Mouse (Mus musculus): ENCODE measurements around the gene Glb1.
"Not testable (repeated sequence)": the region's sequence is repeated elsewhere in the genome, so short reads cannot be mapped to it uniquely, and the experiment has no call there.

The Glb1 gene

DNA sequence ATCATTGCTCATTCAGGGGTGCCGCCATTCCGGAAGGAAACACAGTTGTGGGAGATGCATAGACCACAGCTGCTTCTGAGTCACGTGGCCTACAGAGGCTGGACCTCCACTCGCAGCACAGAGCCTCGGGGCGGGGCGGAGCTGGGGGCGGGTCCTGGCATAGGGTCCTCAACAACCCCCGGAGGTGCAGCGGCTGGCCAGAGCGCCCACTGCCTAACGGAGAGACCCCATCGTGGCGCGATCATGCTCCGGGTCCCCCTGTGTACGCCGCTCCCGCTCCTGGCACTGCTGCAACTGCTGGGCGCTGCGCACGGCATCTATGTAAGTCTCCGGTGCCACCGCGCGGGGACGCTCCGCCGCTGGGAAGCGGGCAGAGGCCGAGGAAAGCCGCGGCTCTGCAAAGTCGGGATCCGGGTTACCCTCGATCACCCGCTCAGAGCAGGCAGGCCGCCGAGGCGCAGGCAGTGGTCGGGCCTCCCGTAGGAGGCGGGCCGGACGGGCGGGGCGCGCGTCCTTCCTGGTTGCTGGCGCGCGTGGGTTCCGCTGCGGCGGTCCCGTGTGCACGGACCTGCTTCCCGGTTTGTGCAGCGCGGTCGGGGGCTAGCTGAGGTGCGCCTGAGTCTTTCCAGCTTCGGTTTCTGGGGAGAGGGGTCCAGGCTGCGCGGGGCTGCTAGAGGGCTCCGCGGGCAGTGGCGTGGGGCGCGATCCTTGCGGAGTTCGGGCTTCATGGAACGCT is at the start of gene Glb1, which contains the start of gene Tmppe:
Gene Glb1, plus strand, starts transcription at position 128 of the 736 bp plus-strand sequence.
Gene Tmppe, plus strand, starts transcription at position 157 of the 736 bp plus-strand sequence.
- peak; percentile 86 for DNase-seq (ENCODE audit: low spot score)

DNA sequence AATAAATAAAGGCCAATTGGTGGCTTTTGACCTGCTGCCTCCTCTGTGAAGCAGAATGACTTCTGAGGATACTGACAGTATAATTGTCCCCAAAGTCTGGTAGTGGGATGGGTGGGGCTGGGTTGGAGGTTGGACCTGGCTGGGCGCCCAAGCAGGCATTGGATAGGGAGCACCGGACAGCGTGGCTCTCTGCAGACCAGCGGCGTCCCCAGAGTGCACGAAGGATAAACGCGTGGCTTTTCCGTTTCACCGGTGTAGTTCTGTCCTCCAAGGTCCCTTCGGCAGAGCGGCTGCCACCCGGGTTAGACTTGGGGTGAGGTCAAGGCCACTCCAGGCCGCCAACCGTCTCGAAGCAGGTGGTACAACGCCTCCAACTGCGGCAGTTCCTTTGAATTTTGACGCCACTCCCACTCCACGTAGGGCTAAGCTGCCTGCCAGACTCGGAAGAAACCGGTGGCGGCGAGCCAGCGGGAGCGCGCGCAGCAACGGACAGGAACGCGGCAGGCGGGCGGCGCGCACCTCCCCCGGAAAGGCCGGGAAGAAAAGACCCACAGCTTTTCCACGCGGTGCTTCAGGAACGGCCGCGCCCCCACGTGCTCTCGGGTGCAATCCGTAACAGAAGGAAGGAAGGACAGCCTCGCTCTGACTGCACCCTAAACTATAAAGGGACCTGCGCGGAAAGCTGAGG is 32.9 kb upstream of the Glb1 start:
- peak; percentile 82 for DNase-seq (ENCODE audit: low spot score)

DNA sequence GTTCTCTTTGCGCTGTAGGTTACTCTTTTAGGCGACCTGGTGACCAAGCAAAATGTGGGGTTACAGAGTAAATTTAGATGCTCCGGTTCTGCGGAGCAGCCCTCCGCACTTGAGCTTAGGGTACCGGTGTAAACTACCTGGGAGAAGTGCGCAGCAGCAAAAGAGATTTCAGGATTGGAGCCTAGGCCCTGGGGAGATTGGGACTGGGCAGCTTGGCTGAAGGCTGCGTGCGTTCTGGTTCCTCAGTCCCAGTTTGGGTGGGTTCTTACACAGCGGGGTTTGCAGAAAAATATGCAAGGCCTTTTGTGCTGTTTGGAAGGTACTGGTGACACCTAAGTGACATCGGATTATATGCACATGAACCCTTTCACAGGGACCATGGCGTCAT is 32.4 kb upstream of the Glb1 start:
- no peak for DNase-seq (ENCODE audit: low spot score)

DNA sequence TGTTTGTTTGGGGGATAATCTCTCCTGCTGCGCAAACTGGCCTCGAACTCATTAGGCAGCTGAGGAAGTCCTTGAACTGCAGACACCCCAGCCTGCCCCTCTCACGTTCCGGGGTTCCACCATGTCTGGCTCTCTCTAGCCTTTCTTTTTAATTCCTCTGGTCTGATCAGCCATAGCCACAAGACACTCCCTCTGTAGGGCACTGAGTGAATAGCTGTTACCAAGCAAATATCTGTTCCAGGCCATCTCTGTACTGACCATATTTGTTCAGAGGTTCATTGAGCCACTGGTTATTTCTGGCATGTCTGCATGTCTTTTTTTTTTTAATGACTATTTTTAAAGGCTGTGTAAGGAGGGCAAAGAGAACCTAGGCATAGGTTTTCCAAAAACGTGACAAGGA is 31.5 kb upstream of the Glb1 start:
- DNase-seq (ENCODE audit: low spot score): not testable (repeated sequence)

DNA sequence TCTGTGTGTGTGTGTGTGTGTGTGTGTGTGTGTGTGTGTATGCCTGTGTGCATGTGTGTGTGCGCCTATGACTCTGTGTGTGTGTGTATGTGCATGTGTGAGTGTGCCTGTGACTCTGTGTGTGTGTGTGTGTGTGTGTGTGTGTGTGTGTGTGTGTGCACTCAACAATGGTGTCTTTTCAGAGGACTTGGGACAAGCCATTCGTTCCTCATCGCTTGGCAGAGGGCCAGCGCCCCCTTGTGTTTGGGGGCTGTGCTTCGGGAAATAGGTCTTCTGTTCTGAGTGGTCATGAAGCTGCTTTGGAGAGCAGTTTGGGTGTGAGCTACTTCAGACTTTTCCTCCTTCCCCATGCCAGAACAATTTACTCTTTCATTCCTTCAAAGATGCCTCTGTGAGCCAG is 29.2 kb upstream of the Glb1 start:
- not testable (repeated sequence) for DNase-seq (ENCODE audit: low spot score)

DNA sequence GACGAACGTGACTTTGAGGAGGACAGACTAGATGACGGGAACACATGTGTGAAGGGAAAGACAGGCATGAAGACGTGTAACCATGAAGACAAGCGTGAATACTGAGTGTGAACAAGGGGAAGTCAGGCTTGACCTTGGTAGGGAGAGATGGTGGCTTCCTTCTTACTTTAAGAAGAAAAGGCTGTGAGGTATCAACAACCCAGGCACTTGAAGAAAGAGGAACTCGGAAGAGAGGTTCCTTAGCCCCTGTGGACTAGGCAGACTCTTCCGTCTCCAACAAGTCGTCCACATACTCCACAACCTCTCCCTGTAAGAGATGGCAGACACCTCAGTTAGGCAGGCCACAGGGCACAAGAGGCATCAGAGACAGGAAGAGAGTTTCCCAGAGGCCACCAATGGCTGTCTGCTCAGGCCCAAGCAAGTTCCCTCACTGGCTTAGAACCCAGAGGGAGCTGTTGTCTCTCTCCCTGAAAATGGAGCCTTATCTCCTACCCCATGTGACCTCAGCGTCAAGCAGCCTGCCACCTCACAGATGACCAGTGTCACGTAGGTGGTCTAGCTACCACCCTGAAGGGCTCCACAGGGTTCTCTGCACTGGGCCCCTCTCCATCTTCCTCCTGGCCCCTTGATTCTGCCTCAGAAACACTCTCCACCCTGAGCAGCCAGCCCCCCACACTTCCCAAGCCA is 25.5 kb upstream of the Glb1 start:
- DNase-seq (ENCODE audit: low spot score): no peak

DNA sequence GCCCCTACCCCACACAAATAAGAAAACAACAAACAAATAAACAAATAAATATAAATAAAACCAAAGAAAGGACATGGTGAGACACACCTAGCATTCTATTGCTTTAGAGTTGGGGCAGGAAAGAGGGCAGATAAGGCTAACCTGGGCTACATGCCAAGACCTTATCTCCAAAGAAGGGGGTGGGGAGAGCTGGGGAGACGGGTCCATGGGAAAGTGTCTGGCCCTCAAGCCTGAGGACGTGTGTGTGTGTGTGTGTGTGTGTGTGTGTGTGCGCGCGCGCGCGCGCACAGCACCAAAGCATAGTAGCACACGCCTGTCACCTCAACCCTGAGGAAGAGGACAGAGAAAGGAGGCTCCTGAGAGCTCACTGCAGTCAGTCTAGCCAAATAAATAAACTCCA is 23.7 kb upstream of the Glb1 start:
- no peak for DNase-seq (ENCODE audit: low spot score)

DNA sequence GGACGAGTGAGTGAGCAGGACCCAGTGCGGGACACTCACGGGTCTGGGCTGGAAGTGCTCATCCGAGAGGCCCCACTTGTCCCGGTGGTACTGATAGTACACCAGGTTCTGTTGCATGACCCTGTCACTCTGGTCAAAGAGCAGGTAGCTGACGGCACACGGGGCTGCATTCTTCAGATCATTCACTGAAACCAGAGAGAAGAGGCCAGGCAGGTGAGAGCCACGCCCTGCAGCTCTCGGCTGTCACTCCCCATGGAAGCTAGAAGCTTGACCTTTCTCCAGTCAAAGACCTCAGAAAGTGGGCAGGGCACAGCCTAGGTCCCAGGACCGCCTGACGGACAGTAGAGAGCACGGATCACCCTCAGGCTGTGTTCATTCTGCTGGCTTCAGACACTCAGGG is 21.0 kb upstream of the Glb1 start:
- DNase-seq (ENCODE audit: low spot score): no peak

DNA sequence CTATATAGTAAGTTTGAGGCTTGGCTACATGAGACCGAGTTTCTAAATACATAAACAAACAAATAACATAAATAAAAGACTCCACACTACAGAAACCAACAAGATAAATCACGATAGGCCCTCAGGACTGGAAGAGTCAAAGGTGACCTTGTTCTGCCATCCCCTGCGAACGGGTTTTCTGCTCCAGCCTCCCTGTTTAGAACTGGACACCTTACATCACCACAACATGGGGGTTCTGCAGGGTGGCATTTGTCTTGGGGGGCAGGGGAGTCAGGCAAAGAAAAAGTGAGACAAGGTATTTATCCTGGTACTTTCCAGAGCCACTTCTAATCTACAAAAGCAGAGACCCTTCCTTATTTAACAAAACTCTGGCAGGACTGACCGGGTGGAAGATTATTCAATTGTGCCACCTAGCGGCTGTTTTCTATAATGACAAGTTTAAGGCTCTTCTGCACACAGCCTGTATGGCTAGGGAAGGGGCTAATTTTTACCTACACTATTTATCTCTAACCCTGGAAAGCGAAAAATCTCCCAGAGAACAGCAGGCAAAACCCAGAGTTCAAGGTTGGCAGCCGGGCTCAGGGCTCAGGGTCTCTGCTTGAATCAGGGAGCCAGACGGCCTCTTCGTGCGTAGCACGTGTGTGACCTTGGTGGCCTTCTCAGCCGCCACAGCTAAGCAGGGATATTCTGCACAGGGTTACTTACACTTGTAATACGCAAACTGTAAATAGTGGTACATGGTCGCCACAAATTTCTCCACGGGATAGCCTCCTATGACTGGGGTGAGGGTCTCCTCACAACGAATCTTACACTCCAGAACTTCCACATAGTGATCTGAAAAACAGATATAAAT is 19.8 kb upstream of the Glb1 start:
- DNase-seq (ENCODE audit: low spot score): peak; percentile 39

DNA sequence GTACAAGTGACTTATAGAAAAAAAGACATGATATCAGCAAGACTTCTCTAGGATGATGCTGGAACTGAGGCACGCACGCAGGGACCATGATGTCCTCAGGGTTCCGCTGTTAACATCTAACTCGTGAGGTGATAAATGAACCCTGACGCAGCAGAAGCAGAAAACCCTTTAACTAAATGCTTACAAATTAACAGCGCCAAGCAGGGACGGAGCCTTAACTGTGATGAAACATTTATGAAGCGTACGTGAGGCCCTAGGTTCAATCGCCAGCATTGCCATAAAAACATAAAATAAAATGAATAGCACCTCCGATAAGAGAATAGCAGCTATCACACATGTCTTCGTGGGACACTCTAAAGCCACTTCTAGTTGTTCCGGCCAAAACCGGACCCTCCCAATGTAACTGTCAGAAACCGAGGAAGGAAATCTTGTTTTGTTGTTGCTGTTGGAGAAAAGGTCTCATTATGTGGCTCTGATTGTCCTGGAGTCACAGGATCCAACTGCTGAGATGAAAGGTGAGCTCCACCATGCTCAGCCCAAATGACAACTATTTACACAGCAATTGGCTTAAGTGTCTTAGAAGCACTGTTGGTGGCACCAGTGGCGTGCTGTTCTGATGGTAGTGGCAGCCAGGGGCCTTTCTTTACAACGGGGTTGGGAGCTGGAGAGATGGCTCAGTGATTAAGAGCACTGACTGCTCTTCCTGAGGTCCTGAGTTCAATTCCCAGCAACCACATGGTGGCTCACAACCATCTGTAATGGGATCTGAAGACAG is 17.8 kb upstream of the Glb1 start:
- DNase-seq (ENCODE audit: low spot score): no peak

DNA sequence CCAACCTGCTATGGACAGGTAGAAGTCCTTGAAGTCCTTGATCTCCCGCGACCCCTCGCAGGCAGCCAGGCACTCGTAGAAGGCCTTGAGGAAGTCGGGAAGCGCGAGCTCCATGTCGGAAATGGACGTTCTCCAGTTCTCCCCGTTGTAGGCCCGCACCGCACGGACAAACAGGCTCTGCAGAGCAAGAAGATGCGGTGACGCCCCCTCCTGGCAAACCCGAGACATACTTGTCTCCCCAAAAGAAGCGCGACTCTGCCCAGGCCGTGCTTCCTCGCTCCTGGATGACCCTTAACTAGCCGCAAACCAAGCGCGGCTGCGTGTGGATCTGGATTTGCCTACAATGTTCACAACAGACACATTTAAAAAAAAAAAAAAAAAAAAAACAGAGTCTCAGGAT is 16.2 kb upstream of the Glb1 start:
- no peak for DNase-seq (ENCODE audit: low spot score)

DNA sequence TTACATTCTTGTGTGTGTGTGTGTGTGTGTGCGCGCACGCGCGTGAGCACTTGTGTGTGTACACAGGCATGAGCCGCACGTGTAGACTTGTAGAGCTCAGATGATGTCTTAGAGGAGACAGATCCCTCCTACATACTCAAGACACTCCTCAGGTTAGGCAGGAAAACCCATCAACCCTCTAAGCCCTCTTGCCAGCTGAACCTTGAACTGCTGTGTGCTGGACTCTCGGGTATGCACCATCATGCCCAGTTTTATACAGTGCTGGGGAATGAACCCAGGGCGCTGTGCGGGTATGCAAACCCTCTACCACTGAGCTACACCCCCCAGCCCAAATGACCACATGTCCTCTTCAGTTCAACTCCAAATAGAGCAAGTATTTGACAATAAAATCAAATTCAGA is 15.7 kb upstream of the Glb1 start:
- DNase-seq (ENCODE audit: low spot score): no peak

DNA sequence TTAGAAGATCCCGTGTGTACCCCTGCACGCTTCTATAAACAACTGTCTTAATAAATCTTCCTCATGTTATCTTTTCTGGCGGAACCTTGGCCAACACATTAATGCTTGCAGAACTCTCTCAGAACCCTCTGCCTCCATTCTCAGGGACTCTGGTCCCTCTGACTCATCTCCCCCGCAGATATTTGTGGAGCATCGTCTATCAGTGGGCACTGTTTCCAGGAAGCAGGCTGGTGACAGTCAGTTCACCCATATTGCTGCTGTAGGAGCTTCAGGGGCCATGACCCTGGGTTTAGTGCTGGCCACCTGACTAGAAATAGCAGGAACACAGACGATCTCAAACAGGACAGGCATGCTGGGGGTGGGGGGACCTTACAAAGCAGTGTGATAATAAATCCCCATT is 13.8 kb upstream of the Glb1 start:
- no peak for DNase-seq (ENCODE audit: low spot score)

DNA sequence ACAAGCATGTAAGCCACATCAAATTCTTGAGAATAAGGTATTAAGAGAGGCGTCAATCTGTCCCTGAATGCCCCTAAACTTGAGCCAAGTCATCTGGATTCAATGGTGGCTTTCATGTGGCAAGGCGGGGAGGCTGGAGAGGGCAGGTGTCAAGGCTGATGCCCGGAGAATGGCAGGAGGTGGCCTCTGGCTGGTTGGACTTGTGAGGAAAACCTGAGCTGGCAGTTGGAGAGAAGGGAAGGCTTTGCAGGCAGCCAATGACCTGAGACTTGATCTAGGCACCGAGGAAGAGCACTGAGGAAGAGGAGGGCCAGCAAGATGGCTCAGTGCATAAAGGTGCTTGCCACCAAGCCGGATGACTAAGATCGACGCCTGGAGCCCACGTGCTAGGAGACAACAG is 12.6 kb upstream of the Glb1 start:
- no peak for DNase-seq (ENCODE audit: low spot score)

DNA sequence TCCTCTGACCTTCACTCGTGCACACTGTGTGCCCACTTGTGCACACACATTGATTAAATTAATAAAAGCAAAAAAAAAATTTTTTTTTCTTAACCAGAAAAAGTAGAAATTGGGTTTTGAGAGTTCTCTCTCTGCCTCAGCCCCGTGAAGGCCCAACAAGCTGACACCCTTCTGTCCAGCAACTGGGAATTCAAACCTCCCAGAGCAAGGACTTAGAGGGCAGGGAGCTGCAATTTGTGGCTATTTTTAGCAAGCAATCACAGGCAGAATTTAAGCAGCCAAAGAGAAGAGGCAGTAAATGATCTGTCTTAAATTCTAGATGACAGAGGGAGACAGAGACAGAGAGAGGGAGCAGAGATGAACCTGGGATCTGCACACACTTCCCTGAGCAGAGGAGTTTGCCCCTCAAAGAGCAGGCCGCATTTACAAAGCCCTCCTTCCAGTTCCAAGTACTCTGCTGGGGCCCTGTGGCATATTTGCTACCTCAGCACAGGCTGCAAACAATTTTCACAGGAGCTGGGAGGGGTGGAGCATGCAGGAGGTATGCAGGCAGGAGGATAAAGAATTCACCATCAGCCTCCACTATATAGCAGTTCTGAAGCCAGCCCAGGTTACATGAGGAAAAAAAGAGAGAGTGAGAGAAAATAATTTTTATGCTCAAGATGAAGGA is 12.0 kb upstream of the Glb1 start:
- DNase-seq (ENCODE audit: low spot score): no peak

DNA sequence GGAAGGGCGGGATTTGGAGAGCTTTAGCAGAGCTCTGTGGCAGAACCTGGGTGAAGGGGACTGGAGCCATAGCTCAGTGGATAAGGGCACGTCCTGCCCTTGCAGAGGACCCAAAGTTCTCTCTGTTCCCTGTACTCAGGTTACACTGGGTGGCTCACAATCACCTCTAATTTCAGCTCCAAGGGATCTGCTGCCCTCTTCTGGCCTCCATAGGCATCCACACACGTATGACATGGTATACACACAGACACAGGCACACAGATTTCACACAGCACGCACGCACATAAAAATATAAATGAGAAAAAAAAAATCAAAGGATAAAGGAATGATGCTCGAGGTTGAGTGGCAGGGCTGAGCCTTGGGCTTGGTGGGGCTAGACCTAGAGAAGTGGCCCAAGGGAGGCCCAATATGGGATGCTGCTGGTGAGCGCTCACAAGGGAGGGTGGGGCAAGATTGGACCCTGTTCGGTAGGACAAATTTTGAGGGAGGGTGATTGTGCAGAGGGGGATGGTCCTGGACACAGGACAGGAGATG is 11.4 kb upstream of the Glb1 start:
- no peak for DNase-seq (ENCODE audit: low spot score)

DNA sequence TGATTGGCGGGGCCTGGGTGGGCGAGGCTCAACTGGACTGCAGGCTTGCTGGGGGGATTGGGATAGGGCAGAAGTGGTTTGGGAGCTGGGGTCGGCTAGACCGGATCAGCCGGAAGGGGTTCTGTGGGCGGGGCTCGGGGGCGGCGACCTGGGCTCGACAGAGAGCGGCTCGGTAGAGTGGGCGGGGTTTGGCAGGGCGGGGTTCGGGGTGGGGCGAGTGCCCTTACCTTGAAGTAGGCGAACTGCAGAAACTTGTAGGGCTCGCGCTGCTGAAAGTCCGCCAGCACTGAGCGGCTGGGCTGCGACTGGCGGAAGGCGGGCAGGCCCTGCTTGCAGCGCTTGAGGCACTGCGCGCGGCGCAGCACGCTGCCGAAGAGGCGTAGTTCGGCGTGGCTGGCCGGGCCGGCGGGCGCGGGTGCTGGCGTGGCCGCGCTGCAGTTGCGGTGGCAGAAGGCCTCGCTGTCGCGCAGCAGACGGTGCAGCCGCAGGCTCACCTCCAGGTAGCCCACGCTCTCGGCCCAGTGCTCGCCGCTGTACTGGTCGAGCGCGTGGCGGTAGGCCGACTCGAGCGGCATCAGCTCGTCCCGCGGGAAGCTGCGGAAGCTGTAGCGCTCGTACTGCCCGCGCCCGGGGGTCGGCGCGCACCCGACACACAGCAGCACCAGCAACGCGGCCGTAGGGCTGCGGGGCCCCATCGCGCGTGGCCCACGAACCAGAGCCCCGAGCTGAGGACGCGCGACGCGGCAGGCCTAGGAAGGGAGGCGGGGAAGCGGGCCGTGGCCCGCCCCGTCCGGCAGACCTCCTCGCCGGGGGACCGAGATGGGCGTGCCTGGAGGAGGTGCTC is 10.7 kb upstream of the Glb1 start, which contains the start of gene Crtap:
Gene Crtap, minus strand, starts transcription at position 771 of the 844 bp plus-strand sequence.
- DNase-seq (ENCODE audit: low spot score): peak; percentile 65

DNA sequence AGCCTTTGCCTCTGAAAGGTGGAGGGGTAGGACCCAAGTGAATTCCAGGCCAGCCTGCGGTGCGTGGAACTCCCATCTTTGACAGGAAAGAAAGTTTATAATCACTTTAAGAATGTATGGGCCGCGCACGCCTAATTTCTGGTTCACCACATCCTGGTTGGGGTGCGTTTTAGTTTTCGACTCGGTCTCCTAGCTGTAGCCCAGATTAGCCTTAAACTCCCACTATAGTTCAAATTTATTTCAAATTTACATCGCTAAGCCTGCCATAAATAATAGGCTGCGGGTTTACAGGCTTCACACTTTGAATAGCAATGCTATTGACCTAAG is 10.2 kb upstream of the Glb1 start:
- DNase-seq (ENCODE audit: low spot score): no peak

DNA sequence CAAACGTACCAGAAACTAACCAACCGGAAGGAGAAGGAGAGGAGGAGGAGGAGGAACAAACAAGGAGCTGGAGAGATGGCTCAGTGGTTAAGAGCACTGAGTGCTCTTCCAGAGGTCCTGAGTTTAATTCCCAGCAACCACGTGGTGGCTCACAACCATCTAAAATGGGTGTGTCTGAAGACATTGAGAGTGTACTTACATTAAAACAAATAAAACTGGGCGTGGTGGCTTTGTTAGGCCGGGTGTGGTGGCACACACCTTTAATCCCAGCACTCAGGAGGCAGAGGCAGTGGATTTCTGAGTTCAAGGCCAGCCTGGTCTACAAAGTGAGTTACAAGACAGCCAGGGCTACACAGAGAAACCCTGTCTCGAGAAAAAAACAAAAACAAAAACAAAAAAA is 6.7 kb upstream of the Glb1 start:
- DNase-seq (ENCODE audit: low spot score): not testable (repeated sequence)

DNA sequence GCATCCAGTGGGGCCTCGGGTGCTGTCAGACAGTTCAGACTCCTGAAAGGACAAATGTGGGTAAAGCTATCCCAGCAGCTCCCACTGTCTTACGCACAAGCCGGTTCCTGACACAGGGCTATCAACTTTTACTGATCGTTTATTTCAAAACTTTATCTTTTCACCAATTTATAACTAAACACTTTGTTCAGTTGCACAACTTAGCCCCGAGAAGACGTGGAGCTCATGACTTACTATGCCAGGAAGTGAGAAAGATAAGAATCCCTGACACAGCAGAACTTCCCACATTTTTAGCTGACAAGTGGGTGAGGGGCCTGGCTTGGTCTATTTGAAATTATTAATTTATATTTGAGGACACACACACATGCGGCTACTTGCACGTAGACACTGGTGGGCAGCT is 6.2 kb upstream of the Glb1 start:
- no peak for DNase-seq (ENCODE audit: low spot score)
